Mouse (Mus musculus) brain, embryonic 18.5 days (tissue): ENCODE results near the gene Oscar.
"Not testable (repeated sequence)": the region's sequence is repeated elsewhere in the genome, so short reads cannot be mapped to it uniquely, and the experiment has no call there.

Experiments used
- DNase-seq: peaks from one replicate; pipeline ENCODE4 v3.0.0-alpha.2; 2012; ENCODE audit warnings: low read depth, low spot score

The Oscar gene

GRCm38 (mm10) chr7:3610437-3610836 is 5.5 kb downstream of the Oscar start:
- DNase-seq: no peak

- no peak for DNase-seq
Observed at GRCm38 (mm10) chr7:3609082-3609481, 6.9 kb downstream of the Oscar start.

GRCm38 (mm10) chr7:3608668-3609067 is 7.3 kb downstream of the Oscar start:
- DNase-seq: no peak

- no peak for DNase-seq
Observed at GRCm38 (mm10) chr7:3607391-3607790, 8.6 kb downstream of the Oscar start.

- no peak for DNase-seq
Observed at GRCm38 (mm10) chr7:3606798-3607197, 9.2 kb downstream of the Oscar start.

GRCm38 (mm10) chr7:3601119-3601518 is 14.8 kb downstream of the Oscar start:
- no peak for DNase-seq

GRCm38 (mm10) chr7:3597755-3598154 is 18.2 kb downstream of the Oscar start:
- DNase-seq: not testable (repeated sequence)

GRCm38 (mm10) chr7:3595146-3595545 is 20.8 kb downstream of the Oscar start:
- no peak for DNase-seq

GRCm38 (mm10) chr7:3594686-3595085 is 21.3 kb downstream of the Oscar start:
- DNase-seq: no peak

- no peak for DNase-seq
Observed at GRCm38 (mm10) chr7:3593855-3594254, 22.1 kb downstream of the Oscar start.

GRCm38 (mm10) chr7:3591534-3591933 is 24.4 kb downstream of the Oscar start:
- no peak for DNase-seq

GRCm38 (mm10) chr7:3590550-3590949 is 25.4 kb downstream of the Oscar start:
- DNase-seq: no peak

GRCm38 (mm10) chr7:3587292-3587691 is 28.7 kb downstream of the Oscar start:
- DNase-seq: no peak

GRCm38 (mm10) chr7:3586255-3586654 is 29.7 kb downstream of the Oscar start:
- DNase-seq: no peak

GRCm38 (mm10) chr7:3585763-3586162 is 30.2 kb downstream of the Oscar start:
- no peak for DNase-seq

GRCm38 (mm10) chr7:3580029-3580428 is 35.9 kb downstream of the Oscar start:
- no peak for DNase-seq

- DNase-seq: no peak
Observed at GRCm38 (mm10) chr7:3578952-3579546, 36.9 kb downstream of the Oscar start.

- DNase-seq: no peak
Observed at GRCm38 (mm10) chr7:3578196-3578595, 37.8 kb downstream of the Oscar start.

GRCm38 (mm10) chr7:3576354-3577124 is 39.4 kb downstream of the Oscar start:
- no peak for DNase-seq

GRCm38 (mm10) chr7:3574216-3574615 is 41.7 kb downstream of the Oscar start:
- no peak for DNase-seq

GRCm38 (mm10) chr7:3571847-3572246 is 44.1 kb downstream of the Oscar start:
- no peak for DNase-seq

- not testable (repeated sequence) for DNase-seq
Observed at GRCm38 (mm10) chr7:3570580-3570979, 45.4 kb downstream of the Oscar start.

GRCm38 (mm10) chr7:3569725-3570124 is 46.2 kb downstream of the Oscar start:
- no peak for DNase-seq
